9 mouse cellular contexts compared by ENCODE assay signal in genomic region chr3:68764917-68765598, GRCm38 (mm10).
DNase-seq lines count a peak whose midpoint lies in the region; ATAC-seq lines count a peak whose summit lies in the region.
"Had no signal": no experiment of that assay in that cellular context is flagged by ENCODE, and none has a peak within 500 bp of the region (broad histone marks: within the 10 kb centered on the region; RNA-seq: fewer than 3 reads in every experiment).

No protein-coding gene starts in this region.

- no peak overlapping the region for H3K4me2 ChIP-seq in hindbrain, embryonic 11.5 days (replicated peaks; ENCODE audit: low read depth, low read length)
- H3K4me2 ChIP-seq in hindbrain, embryonic 14.5 days (replicated peaks), result no peak overlapping the region
- H3K4me2 ChIP-seq: neural tube, embryonic 12.5 days had no signal

- no peaks in the 10 kb centered on the region for H3K9me3 ChIP-seq in hindbrain, embryonic 11.5 days (ENCODE audit: control insufficient read depth, low read length)
- H3K9me3 ChIP-seq in hindbrain, embryonic 14.5 days (ENCODE audit: control insufficient read depth, low read length), result no peaks in the 10 kb centered on the region
- H3K9me3 ChIP-seq: neural tube, embryonic 12.5 days had no signal

- H3K27me3 ChIP-seq in hindbrain, embryonic 11.5 days (ENCODE audit: control insufficient read depth, insufficient read depth, low read length), result no peaks in the 10 kb centered on the region
- no peaks in the 10 kb centered on the region for H3K27me3 ChIP-seq in hindbrain, embryonic 14.5 days (ENCODE audit: control insufficient read depth, insufficient read depth, low read length)
- H3K27me3 ChIP-seq: neural tube, embryonic 12.5 days had no signal

- ATAC-seq in hindbrain, embryonic 11.5 days (ENCODE audit: low FRiP score), result no peak
- ATAC-seq in hindbrain, embryonic 14.5 days (ENCODE audit: low FRiP score), result no peak

- no peaks in the 10 kb centered on the region for H3K36me3 ChIP-seq in hindbrain, embryonic 11.5 days (ENCODE audit: control insufficient read depth, insufficient read depth, low read length)
- H3K36me3 ChIP-seq in hindbrain, embryonic 14.5 days (replicated peaks; ENCODE audit: control insufficient read depth, insufficient read depth), result no peaks in the 10 kb centered on the region
- H3K36me3 ChIP-seq: neural tube, embryonic 12.5 days had no signal

- WGBS in hindbrain, embryonic 11.5 days, result 85% methylated on average over 7 of the region's 7 CpGs
- 88% methylated on average over 7 of the region's 7 CpGs for WGBS in hindbrain, embryonic 14.5 days

- H3K4me3 ChIP-seq in hindbrain, embryonic 11.5 days (ENCODE audit: low read depth, low read length), result no peak overlapping the region
- no peak overlapping the region for H3K4me3 ChIP-seq in hindbrain, embryonic 14.5 days (replicated peaks; ENCODE audit: low read length)
- H3K4me3 ChIP-seq: neural tube, embryonic 12.5 days had no signal

- no peak overlapping the region for H3K9ac ChIP-seq in hindbrain, embryonic 11.5 days (ENCODE audit: low read depth, low read length)
- H3K9ac ChIP-seq in hindbrain, embryonic 14.5 days, result no peak overlapping the region
- H3K9ac ChIP-seq: neural tube, embryonic 12.5 days had no signal

- no peaks in the 10 kb centered on the region; the same call in 1 of the 2 replicates for H3K4me1 ChIP-seq in hindbrain, embryonic 11.5 days (replicated peaks; ENCODE audit: control insufficient read depth, insufficient read depth, low read length)
- H3K4me1 ChIP-seq in hindbrain, embryonic 14.5 days (replicated peaks; ENCODE audit: control insufficient read depth, insufficient read depth, low read length), result 0 out of 2 replicates have a peak, but pooled peaks cover 4% of the 10 kb centered on the region

- H3K27ac ChIP-seq in hindbrain, embryonic 11.5 days (ENCODE audit: low read depth, low read length), result no peak overlapping the region
- H3K27ac ChIP-seq in hindbrain, embryonic 14.5 days, result no peak overlapping the region
- H3K27ac ChIP-seq: neural tube, embryonic 12.5 days had no signal

- DNase-seq in 3134 (ENCODE audit: extremely low read depth, insufficient read length, low spot score), result peak; percentile 84
- peak; percentile 56 for DNase-seq in Muller cell, postnatal 12 days (ENCODE audit: inconsistent ontology term)
- peak; percentile 74 for DNase-seq in gonadal fat pad, adult 2 months (ENCODE audit: low read depth)
- DNase-seq in left cerebral cortex, postnatal 14 days (ENCODE audit: low spot score in 2 of 2), result peak; percentile 26 to 58
- peak; percentile 39 to 59 for DNase-seq in right cerebral cortex, adult 2 months (ENCODE audit: low spot score in 2 of 2)
- DNase-seq in hindbrain, embryonic 11.5 days (ENCODE audit: low spot score), result no peak
- DNase-seq in spleen, postnatal 36 days (ENCODE audit: low spot score in 2 of 2), result no peak
- DNase-seq in hindbrain, embryonic 14.5 days (ENCODE audit: low spot score), result no peak

- intact Hi-C loops in left cerebral cortex, postnatal 14 days (cut with DNase I), result no loop called here

Comparison
In these comparisons a context has a peak if more than half of its experiments do, and no peak if none do; other contexts are left out.
1. DNase-seq: peak in 3134 (single experiment), Muller cell, postnatal 12 days (single experiment), gonadal fat pad, adult 2 months (single experiment), left cerebral cortex, postnatal 14 days (2 of 2) and right cerebral cortex, adult 2 months (2 of 2); none in hindbrain, embryonic 11.5 days (single experiment), spleen, postnatal 36 days (0 of 2) and hindbrain, embryonic 14.5 days (single experiment).